Mouse (Mus musculus): ENCODE data around the gene Nrip2. TPM values are rescaled to one million over a fixed set of nuclear protein-coding genes. Genes with fewer than 3 reads are reported as not detected.
A peak's percentile ranks its signal among the peaks of the same experiment; 100 is the strongest.

Nrip2 gene
- polyA plus RNA-seq, 1 experiment = 0.51 TPM

DNA sequence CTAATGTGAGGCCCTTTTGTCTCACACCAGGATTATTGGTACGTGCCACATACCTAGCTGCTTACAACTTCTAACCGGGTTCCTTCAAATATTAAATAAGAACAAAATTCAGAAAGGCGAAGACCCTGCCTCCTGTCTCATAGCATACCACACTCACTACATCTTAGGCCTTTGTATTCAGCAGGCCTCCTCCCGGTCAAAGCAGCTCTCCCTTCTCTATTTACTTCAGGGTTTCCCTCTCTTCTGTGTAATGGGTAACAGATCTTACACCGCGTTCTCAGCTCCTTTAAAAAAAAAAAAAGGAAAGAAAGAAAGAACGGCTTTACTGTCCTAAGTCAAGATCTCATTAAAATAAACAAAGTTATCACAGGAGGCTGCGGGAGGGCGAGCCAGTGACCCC, 37.2 kb upstream of the Nrip2 start:
- no peaks in the 10 kb centered on the region for H3K27me3 ChIP-seq (ENCODE audit: control insufficient read depth, insufficient read depth, insufficient read length)
- peaks cover 40% of the 10 kb centered on the region for H3K36me3 ChIP-seq (ENCODE audit: control insufficient read depth, insufficient read depth)

DNA sequence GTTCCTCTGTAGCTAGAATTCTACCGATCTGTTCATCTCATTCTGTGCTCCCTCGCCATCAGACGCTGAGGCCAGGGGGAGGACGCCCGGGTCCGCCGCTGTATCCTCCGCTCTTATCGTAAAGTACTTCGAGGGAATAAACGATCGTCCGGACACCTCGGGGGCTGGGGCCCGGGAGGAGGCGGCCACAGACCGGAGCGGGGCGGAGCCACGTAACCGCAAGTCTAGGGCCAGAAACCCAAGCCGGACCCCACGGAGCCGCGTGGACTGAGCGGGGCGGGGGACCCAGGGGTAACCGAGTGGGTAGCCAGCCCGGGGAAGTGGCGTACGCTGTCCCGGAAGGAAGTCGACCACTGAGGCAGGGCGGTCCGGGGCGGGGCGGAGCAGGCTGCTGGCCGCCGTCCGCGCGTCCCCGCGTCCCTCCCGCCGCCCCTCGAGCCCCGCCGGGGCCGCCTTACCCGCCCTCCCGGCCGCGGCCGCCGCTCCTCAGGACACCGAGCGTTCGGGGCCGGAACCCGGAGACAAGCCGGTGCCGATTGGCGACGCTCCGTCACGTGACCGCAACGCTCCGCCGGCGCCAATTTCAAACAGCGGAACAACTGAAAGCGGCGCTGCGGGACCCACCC, 36.6 kb upstream of the Nrip2 start, which contains the start of the genes Rhno1 and Foxm1:
Rhno1 (minus strand) TSS at position 531 of the 626 bp plus-strand sequence.
Foxm1 (plus strand) TSS at position 587 of the 626 bp plus-strand sequence.
- H3ac ChIP-seq (ENCODE audit: control insufficient read depth, insufficient read length, low read depth) = peak within 1 kb of the TSS; percentile 77
- H3K36me3 ChIP-seq (ENCODE audit: control insufficient read depth, insufficient read depth) = peaks cover 40% of the 10 kb centered on the region
- TF ChIP-seq CEBPB (IDR thresholded peaks at IDR 0.05; ENCODE audit: low read depth) = no peak
- no peak for TF ChIP-seq MYOG (IDR thresholded peaks at IDR 0.05; ENCODE audit: control insufficient read depth, extremely low read depth, insufficient read length)
- peak; percentile 90 for TF ChIP-seq USF1 (IDR thresholded peaks at IDR 0.05; ENCODE audit: low read depth)
- no peak for TF ChIP-seq FOSL1 (IDR thresholded peaks at IDR 0.05; ENCODE audit: insufficient read depth, low read length, poor library complexity, severe bottlenecking)
- TF ChIP-seq MAX (IDR thresholded peaks at IDR 0.05) = no peak
- no peaks in the 10 kb centered on the region for H3K27me3 ChIP-seq (ENCODE audit: control insufficient read depth, insufficient read depth, insufficient read length)
- peak within 1 kb of the TSS; percentile 60 for H3K4me3 ChIP-seq (ENCODE audit: insufficient read depth, poor library complexity, severe bottlenecking)
- peaks cover 75% of the 10 kb centered on the region for H3K79me2 ChIP-seq (ENCODE audit: control insufficient read depth, insufficient read depth)
- H3K79me3 ChIP-seq (ENCODE audit: low read depth) = peaks cover 51% of the 10 kb centered on the region

More for the DNA sequence above, 37.2 kb upstream of the Nrip2 start:
- TF ChIP-seq MYOG (IDR thresholded peaks at IDR 0.05; ENCODE audit: control insufficient read depth, extremely low read depth, insufficient read length) (no peak), USF1 (IDR thresholded peaks at IDR 0.05; ENCODE audit: low read depth) (no peak), CEBPB (IDR thresholded peaks at IDR 0.05; ENCODE audit: low read depth) (no peak), MYOD1 (IDR thresholded peaks at IDR 0.05; ENCODE audit: control insufficient read depth, insufficient read length, low read depth) (no peak), FOSL1 (IDR thresholded peaks at IDR 0.05; ENCODE audit: insufficient read depth, low read length, poor library complexity, severe bottlenecking) (no peak), MAX (IDR thresholded peaks at IDR 0.05) (no peak), CTCF (IDR thresholded peaks at IDR 0.05; ENCODE audit: control insufficient read depth, insufficient read depth, insufficient read length) (no peak)
- Histone ChIP-seq H3K79me2 (ENCODE audit: control insufficient read depth, insufficient read depth) (peaks cover 69% of the 10 kb centered on the region), H3ac (ENCODE audit: control insufficient read depth, insufficient read length, low read depth) (peak overlapping the region; percentile 77), H3K79me3 (ENCODE audit: low read depth) (peaks cover 46% of the 10 kb centered on the region), H3K4me3 (ENCODE audit: insufficient read depth, poor library complexity, severe bottlenecking) (peak overlapping the region; percentile 60)

DNA sequence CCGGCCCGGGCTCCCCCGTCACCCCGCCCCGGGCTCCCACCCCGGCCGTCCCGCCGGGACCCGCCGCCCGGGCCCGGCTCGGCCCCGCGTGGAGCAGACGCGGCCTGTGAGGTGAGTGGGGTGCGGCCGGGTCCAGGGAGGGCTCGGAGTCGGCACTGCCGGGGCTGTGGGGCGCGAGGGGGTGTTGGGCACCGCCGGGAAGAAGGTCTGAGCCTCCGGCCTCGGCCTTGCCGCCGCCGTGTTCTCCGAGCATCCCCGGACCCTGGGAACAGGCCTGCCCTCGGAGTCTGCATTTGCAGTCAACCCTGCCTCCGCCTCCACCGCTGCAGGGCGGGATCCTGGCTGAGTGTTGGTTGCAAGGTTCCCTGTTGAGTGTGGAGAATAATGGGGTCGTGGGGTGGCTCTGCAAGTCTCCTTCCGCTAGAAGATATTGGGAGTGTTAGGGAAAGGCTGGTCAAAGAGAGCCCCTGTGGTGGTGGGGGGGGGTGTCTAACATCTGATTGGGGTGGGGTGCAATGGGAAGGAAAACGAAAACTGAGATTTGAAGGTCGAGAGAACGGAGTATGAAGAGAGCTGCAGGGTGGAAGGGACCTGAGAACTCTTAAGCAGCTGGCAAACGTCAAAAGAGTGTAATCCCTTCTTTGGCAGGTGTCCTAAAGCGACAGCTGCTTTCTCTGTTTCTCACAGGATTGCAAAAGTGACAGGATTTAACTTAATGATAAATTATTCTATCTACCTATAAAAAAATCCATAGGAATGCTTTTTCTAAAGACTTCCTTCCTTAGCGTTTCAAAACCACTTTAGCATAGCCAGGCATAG, 35.9 kb upstream of the Nrip2 start:
- peak overlapping the region; percentile 77 for H3ac ChIP-seq (ENCODE audit: control insufficient read depth, insufficient read length, low read depth)
- H3K27me3 ChIP-seq (ENCODE audit: control insufficient read depth, insufficient read depth, insufficient read length) = no peaks in the 10 kb centered on the region
- peaks cover 54% of the 10 kb centered on the region for H3K79me3 ChIP-seq (ENCODE audit: low read depth)
- H3K4me3 ChIP-seq (ENCODE audit: insufficient read depth, poor library complexity, severe bottlenecking) = peak overlapping the region; percentile 60
- TF ChIP-seq MYOG (IDR thresholded peaks at IDR 0.05; ENCODE audit: control insufficient read depth, extremely low read depth, insufficient read length) (no peak), MYOD1 (IDR thresholded peaks at IDR 0.05; ENCODE audit: control insufficient read depth, insufficient read length, low read depth) (peak; percentile 55), CTCF (IDR thresholded peaks at IDR 0.05; ENCODE audit: control insufficient read depth, insufficient read depth, insufficient read length) (no peak), FOSL1 (IDR thresholded peaks at IDR 0.05; ENCODE audit: insufficient read depth, low read length, poor library complexity, severe bottlenecking) (no peak), MAX (IDR thresholded peaks at IDR 0.05) (no peak)
- peaks cover 40% of the 10 kb centered on the region for H3K36me3 ChIP-seq (ENCODE audit: control insufficient read depth, insufficient read depth)
- H3K79me2 ChIP-seq (ENCODE audit: control insufficient read depth, insufficient read depth) = peaks cover 82% of the 10 kb centered on the region

DNA sequence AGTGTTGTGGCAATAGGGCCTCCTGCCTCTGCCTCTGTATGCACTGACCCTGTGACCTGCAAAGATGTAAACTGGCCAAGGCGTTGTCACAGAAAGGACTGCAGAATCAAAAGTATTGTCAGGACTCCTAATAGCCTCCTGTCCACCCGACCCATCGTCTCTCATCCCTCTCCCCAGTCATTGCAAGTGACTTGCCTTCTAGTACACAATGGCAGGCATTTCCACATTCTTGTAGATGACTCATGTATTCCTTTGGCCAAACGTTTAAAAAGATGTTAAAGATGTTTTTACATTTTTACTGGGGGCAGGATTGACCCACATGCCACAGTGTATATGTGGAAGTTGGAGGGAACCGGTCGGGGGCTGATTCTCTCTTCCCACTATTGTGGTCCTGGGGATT, 34.4 kb upstream of the Nrip2 start:
- H3K4me3 ChIP-seq (ENCODE audit: insufficient read depth, poor library complexity, severe bottlenecking) = no peak overlapping the region

DNA sequence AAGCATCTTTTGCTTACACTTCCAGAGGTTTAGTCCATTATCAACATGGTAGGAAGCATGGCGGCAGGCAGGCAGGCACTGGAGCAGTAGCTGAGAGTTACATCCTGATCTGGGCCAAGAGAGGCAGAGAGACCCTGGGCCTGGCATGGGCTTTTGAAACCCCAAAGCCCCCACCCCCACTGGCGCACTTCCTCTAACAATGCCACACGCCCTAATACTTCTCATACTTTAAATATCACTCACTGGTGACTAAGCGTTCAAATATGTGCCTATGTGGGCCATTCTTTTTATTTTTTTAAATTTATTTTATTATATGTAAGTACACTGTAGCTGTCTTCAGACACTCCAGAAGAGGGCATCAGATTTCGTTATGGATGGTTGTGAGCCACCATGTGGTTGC, 32.6 kb upstream of the Nrip2 start:
- H3K4me3 ChIP-seq (ENCODE audit: insufficient read depth, poor library complexity, severe bottlenecking) = no peak overlapping the region
- TF ChIP-seq MAX (IDR thresholded peaks at IDR 0.05) (no peak), FOSL1 (IDR thresholded peaks at IDR 0.05; ENCODE audit: insufficient read depth, low read length, poor library complexity, severe bottlenecking) (no peak), MYOG (IDR thresholded peaks at IDR 0.05; ENCODE audit: control insufficient read depth, extremely low read depth, insufficient read length) (no peak), MYOD1 (IDR thresholded peaks at IDR 0.05; ENCODE audit: control insufficient read depth, insufficient read length, low read depth) (no peak), CEBPB (IDR thresholded peaks at IDR 0.05; ENCODE audit: low read depth) (no peak), CTCF (IDR thresholded peaks at IDR 0.05; ENCODE audit: control insufficient read depth, insufficient read depth, insufficient read length) (no peak), USF1 (IDR thresholded peaks at IDR 0.05; ENCODE audit: low read depth) (no peak)
- H3K27me3 ChIP-seq (ENCODE audit: control insufficient read depth, insufficient read depth, insufficient read length) = no peaks in the 10 kb centered on the region
- H3ac ChIP-seq (ENCODE audit: control insufficient read depth, insufficient read length, low read depth) = no peak overlapping the region
- H3K36me3 ChIP-seq (ENCODE audit: control insufficient read depth, insufficient read depth) = peaks cover 63% of the 10 kb centered on the region
- H3K79me2 ChIP-seq (ENCODE audit: control insufficient read depth, insufficient read depth) = peaks cover 61% of the 10 kb centered on the region
- H3K79me3 ChIP-seq (ENCODE audit: low read depth) = peaks cover 42% of the 10 kb centered on the region

More for the DNA sequence above, 34.4 kb upstream of the Nrip2 start:
- H3ac ChIP-seq (ENCODE audit: control insufficient read depth, insufficient read length, low read depth) = peak overlapping the region; percentile 0
- no peak for TF ChIP-seq USF1 (IDR thresholded peaks at IDR 0.05; ENCODE audit: low read depth)
- H3K79me2 ChIP-seq (ENCODE audit: control insufficient read depth, insufficient read depth) = peaks cover 78% of the 10 kb centered on the region
- H3K27me3 ChIP-seq (ENCODE audit: control insufficient read depth, insufficient read depth, insufficient read length) = no peaks in the 10 kb centered on the region
- peaks cover 47% of the 10 kb centered on the region for H3K36me3 ChIP-seq (ENCODE audit: control insufficient read depth, insufficient read depth)
- H3K79me3 ChIP-seq (ENCODE audit: low read depth) = peaks cover 59% of the 10 kb centered on the region

Measured in C2C12 (cell line).